Mouse (Mus musculus) brown adipose tissue, adult 24 weeks (tissue): Measurements from ENCODE around the gene Slc16a9. TPM values are rescaled to one million over a fixed set of nuclear protein-coding genes. Genes with fewer than 3 reads are reported as not detected.
"Not testable (repeated sequence)": the region's sequence is repeated elsewhere in the genome, so short reads cannot be mapped to it uniquely, and the experiment has no call there.

Experiments used
- H3K27ac ChIP-seq: fragments of 200-500 bp; replicated peaks from 2 replicates; pipeline ENCODE4 v1.5.1; 2012; ENCODE audit warnings: low read depth, mild to moderate bottlenecking, low read length
- H3K4me1 ChIP-seq: fragments of 200-500 bp; 2 replicates; pipeline ENCODE4 v1.6.1; 2012; ENCODE audit warnings: low read length, mixed read lengths; ENCODE audit not compliant: control insufficient read depth, insufficient read depth, insufficient read length
- H3K4me3 ChIP-seq: fragments of 200-500 bp; 2 replicates; pipeline ENCODE4 v1.5.1; 2012; ENCODE audit warnings: low read depth, mild to moderate bottlenecking, low read length, moderate library complexity; ENCODE audit not compliant: insufficient read depth
- polyA plus RNA-seq: library from polyadenylated mRNA; stranded (reverse); fragments of >200 nt; gene quantifications from 2 replicates; pipeline ENCODE4 v1.2.4, GENCODE M21; 2012; ENCODE audit not compliant: missing spikeins, insufficient read depth, insufficient read length

The Slc16a9 gene
- 1.1 and 1.2 TPM in 2 replicates for polyA plus RNA-seq

DNA sequence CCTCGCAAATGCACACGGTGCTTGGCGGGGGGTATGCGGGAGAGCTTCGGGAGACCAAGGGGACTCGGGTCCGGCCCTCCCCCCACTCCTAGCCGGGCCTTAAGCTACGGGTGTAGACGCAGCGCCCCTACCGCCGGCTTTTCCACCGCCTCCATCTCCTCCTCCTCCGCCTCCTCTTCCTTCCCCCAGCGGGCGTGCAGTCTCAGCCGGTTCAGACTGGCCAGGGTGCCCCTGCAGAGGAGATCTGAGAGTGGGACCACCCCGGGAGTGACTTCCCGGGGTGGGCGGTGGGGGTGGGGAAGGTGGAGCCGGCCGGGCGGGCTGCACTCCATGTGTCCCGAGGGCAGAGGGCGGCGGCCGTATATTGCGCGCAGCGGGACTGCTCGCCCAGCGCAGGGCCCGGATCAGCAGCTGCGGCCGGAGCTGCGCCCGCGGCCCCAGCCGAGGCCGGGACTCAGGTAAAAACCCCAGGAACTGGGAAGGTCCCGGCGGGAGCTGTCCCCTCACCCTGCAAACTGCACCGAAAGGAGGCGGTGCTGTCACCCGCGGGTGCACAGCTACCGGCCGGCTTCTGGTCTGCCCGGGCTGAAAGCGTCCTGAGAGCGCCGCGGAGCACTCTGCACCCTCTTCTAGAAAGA is at the start of gene Slc16a9:
Slc16a9 (plus strand) TSS at position 180 of the 638 bp plus-strand sequence.
- no peak within 1 kb of the TSS for H3K27ac ChIP-seq
- peaks cover 4% of the 10 kb centered on the region for H3K4me1 ChIP-seq
- peak within 1 kb of the TSS; percentile 64 for H3K4me3 ChIP-seq

DNA sequence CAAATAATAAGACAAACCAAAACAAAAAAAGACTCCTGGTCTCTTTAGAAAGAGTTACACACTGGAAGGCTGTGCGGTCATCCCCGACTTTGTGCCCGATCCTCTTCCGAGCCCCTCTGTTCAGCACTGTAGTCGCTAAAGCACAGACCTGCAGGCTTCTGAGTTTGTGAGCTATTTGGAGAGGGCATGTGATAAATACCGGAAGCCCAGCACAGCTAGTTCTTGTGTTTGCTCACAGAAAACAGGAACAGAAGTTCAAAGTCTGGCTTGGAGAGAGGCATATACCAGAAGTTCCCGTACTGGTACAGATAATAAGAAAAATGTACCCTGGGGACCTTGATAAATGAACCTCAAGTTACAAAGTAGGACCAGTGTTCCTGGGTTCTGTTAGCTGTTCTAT is 49.6 kb upstream of the Slc16a9 start:
- Histone ChIP-seq H3K27ac (peak overlapping the region; percentile 39; the same call in 1 of the 2 replicates), H3K4me1 (peaks cover 8% of the 10 kb centered on the region; the same call in 1 of the 2 replicates), H3K4me3 (no peak overlapping the region)

DNA sequence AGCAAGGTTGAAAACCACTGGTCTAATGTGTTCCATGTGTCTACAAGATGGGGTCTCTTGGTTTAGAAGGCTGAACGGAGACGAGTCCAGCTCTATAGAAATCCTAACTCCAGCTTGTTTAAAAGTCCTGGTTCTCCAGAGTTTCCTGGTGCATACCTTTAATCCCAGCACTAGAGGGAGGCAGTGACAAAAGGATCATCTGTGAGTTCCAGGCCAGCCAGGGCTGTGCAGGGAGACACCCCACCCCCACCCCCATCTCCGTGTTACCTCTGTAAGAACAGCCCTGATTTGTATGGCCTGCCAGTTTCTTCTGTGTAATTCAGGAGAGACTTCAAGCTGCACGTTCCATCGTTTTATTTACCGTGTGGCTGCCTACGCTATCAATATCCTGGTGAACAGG is 49.1 kb upstream of the Slc16a9 start:
- peaks cover 8% of the 10 kb centered on the region; the same call in 1 of the 2 replicates for H3K4me1 ChIP-seq
- H3K27ac ChIP-seq, result peak overlapping the region; percentile 35; the same call in 1 of the 2 replicates
- H3K4me3 ChIP-seq, result no peak overlapping the region

GRCm38 (mm10) chr10:70196666-70197065 is 48.2 kb upstream of the Slc16a9 start:
- H3K27ac ChIP-seq, result no peak overlapping the region

GRCm38 (mm10) chr10:70197601-70198000 is 47.3 kb upstream of the Slc16a9 start:
- Histone ChIP-seq H3K4me1 (peaks cover 8% of the 10 kb centered on the region; the same call in 1 of the 2 replicates), H3K27ac (peak overlapping the region; percentile 62), H3K4me3 (no peak overlapping the region)

More at GRCm38 (mm10) chr10:70196666-70197065, 48.2 kb upstream of the Slc16a9 start:
- Histone ChIP-seq H3K4me1 (peaks cover 8% of the 10 kb centered on the region; the same call in 1 of the 2 replicates), H3K4me3 (no peak overlapping the region)

- peak overlapping the region; percentile 59 for H3K27ac ChIP-seq
- H3K4me3 ChIP-seq, result no peak overlapping the region
- H3K4me1 ChIP-seq, result peaks cover 8% of the 10 kb centered on the region; the same call in 1 of the 2 replicates
Measured at GRCm38 (mm10) chr10:70198012-70198411, 46.9 kb upstream of the Slc16a9 start.

DNA sequence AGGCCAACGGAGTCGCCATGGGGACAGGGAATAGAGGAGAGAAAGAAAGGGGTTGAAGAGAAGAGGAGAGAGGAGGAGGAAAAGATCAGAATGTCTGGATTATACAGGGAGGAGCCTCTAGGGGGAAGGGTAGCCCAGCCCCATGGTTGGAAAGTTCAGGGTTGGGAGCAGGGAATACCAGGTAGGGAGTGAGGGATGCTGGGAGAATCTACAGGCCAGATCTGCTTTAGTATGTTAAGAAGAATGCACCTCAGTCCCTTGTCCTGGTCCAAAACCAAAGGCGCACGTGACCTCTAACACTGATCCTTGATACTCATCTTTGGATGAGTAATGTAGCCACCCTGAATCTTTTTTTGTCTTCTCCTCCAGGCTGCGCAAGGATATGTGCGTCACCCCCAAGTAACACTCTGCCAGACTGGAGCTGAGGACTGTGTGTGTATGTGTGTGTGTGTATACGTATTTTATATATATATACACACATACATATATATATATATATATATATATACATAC is 45.9 kb upstream of the Slc16a9 start:
- Histone ChIP-seq H3K4me3 (no peak overlapping the region), H3K27ac (no peak overlapping the region), H3K4me1 (peaks cover 8% of the 10 kb centered on the region; the same call in 1 of the 2 replicates)

DNA sequence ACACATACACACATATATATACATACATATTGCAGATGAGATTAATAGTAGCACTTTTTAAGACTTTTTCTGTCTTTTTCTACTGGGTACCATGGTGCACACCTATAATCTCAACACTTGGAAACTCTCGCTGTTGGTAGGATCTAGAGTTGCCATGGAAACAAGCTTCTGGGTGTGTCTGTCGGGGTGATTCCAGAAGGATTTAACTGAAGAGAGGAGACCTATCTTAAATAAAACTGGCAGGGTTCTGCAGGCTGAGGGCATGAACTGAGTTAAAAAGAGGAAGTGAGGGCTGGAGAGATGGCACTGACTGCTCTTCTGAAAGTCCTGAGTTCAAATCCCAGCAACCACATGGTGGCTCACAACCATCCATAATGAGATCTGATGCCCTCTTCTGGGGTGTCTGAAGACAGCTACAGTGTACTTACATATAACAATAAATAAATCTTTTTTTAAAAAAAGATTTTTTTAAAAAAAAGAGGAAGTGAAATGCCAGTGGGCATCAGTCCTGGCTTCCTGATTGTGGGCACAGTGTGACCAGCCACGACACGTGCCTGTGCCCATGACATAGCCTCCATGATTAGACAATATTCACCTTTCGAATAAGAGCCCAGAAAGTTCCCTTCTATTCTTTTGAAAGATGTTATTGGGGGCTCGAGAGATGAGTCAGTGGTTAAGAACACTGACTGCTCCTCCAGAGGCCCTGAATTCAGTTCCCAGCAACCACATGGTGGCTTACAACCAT is 45.3 kb upstream of the Slc16a9 start:
- Histone ChIP-seq H3K27ac (no peak overlapping the region), H3K4me3 (no peak overlapping the region), H3K4me1 (peaks cover 8% of the 10 kb centered on the region; the same call in 1 of the 2 replicates)

GRCm38 (mm10) chr10:70200889-70201500 is 43.9 kb upstream of the Slc16a9 start:
- Histone ChIP-seq H3K4me3 (no peak overlapping the region), H3K27ac (no peak overlapping the region), H3K4me1 (peaks cover 8% of the 10 kb centered on the region; the same call in 1 of the 2 replicates)

GRCm38 (mm10) chr10:70204505-70205399 is 40.1 kb upstream of the Slc16a9 start, which contains the start of gene Mrln:
Mrln (plus strand) TSS chr10:70204664.
- no peaks in the 10 kb centered on the region for H3K4me1 ChIP-seq
- no peak within 1 kb of the TSS for H3K4me3 ChIP-seq
- H3K27ac ChIP-seq, result no peak within 1 kb of the TSS

DNA sequence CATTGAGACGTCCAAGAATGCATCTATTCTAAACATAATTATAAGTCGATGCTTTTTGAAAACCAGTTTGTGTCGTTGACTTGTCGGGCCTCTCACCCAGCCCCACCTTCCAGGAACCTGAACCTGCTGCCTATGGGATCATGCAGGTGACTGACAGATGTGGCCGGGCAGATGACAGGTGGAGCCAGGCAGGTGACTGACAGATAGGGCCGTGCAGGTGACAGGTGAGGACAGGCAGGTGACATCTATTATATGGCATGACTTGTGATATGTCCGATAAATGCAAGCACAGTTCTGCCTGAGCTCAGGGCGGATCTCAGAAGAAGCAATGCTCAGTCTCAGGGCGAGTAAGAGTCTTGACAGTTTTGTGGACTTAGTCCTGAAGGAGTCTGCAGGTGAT is 33.6 kb upstream of the Slc16a9 start:
- no peak overlapping the region for H3K4me3 ChIP-seq
- no peak overlapping the region for H3K27ac ChIP-seq
- no peaks in the 10 kb centered on the region for H3K4me1 ChIP-seq

DNA sequence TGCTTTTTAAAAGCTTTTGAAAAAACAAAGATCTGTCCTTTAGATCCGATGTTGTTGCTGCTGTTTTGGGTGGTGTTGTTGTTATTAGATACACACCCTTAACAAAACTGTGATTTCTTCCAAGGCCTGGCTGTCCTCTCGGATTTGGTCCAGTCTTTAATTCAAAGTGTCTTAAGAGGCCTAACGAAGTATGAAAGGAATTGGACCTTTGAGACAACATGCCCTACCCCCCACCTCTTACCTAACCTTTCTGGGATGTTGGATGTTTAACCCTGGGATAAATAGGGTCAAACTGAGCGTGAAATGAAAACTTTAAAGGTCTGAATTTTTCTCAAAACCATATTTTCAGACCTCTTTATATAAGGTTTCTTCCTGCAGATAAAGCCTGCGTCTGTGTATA is 23.9 kb upstream of the Slc16a9 start:
- H3K27ac ChIP-seq, result no peak overlapping the region
- no peak overlapping the region for H3K4me3 ChIP-seq
- no peaks in the 10 kb centered on the region for H3K4me1 ChIP-seq

DNA sequence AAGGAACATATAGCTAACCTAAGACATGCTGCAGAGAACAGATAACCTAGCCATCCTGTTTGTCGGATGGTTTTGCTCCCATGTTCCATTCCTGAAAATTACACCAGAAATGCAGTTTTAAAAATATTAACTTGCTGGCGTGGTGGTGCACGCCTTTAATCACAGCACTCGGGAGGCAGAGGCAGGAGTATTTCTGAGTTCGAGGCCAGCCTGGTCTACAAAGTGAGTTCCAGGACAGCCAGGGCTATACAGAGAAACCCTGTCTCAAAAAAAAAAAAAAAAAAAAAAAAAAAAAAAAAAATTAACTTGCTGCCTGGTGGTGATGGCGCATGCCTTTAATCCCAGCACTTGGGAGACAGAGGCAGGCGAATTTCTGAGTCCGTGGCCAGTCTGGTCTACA is 22.7 kb upstream of the Slc16a9 start:
- H3K27ac ChIP-seq, H3K4me1 ChIP-seq, H3K4me3 ChIP-seq: not testable (repeated sequence)

- Histone ChIP-seq H3K4me1 (no peaks in the 10 kb centered on the region), H3K4me3 (no peak overlapping the region), H3K27ac (no peak overlapping the region)
Measured at GRCm38 (mm10) chr10:70224571-70224970, 20.3 kb upstream of the Slc16a9 start.
